Mouse (Mus musculus): Measurements from ENCODE around the gene Olfr312.

DNA sequence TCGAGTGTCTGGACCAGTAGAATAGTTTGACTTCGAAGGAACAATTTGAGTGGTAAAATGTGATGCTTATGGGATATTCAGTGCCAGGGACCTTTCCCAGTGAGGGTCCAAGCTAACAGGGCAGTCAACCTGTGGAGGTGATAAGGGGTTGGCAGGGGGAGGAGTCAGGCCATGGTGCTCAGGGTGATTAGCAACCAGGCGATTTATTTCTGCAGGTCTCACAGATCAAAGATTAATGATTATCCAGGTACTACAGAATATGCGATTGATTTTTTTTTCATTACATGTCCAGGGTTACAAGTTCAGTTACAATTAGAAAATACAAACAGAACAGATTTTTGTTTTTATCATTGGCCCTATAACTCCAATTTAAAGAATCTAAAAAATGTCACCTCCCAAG, 25.2 kb upstream of the Olfr312 start:
- TF ChIP-seq CTCF (IDR thresholded peaks at IDR 0.05; ENCODE audit: borderline replicate concordance, insufficient read depth, low read depth, low read length) (no peak), POLR2A (IDR thresholded peaks at IDR 0.05; ENCODE audit: borderline replicate concordance, insufficient read depth, low read length) (no peak)

Data from cerebellum, adult 2 months (tissue).